Mouse (Mus musculus) testis, adult 2 months (tissue): ENCODE measurements around the gene Zbtb34.

Experiments used
- CTCF ChIP-seq: fragments of 200-500 bp; IDR thresholded peaks from 2 replicates; pipeline ENCODE4 v1.5.1; 2012; ENCODE audit warnings: low read depth, mild to moderate bottlenecking, inconsistent platforms, low read length, moderate library complexity; ENCODE audit not compliant: control insufficient read depth, insufficient read depth, insufficient replicate concordance
- POLR2A ChIP-seq: fragments of 200-500 bp; IDR thresholded peaks from 2 replicates; pipeline ENCODE4 v1.6.1; 2012; ENCODE audit warnings: low read depth, mild to moderate bottlenecking, inconsistent platforms, low read length, moderate library complexity; ENCODE audit not compliant: control insufficient read depth

DNA sequence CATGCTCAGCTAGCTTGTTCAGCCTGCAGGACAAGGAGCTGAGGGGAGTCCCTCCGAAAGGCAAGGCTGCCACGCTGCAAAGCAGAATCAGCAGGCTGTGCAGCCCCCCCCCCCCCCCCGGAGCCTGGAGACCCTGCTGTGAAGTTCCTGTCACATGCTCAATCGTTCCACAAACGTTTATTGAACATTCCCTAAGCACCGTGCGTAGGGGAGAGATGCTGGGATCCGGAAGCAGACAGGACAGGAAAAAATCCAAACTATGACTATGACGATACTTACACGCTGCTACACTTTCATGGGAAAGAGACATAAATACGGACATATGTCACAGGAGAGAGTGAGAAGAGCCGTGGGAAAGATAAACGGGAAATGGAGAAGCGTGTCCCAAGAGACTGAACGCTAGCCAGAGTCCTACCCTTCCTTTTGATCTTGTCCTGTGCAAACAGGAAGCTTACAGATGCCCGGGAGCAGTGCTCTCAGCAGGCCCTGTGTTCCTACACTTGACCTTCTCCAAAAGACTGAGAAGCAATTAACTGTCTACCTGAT is 5.0 kb upstream of the Zbtb34 start:
- TF ChIP-seq CTCF: no peak
- TF ChIP-seq POLR2A: no peak
